Mouse (Mus musculus) B cell, adult 67 days (primary cell): Measurements from ENCODE around the gene Eif3c. TPM values are rescaled to one million over a fixed set of nuclear protein-coding genes. Genes with fewer than 3 reads are reported as not detected.

Experiments used
- total RNA-seq, 2 experiments: library from RNA; stranded (reverse); gene quantifications; 4 replicates each; pipeline ENCODE4 v1.2.4; 2023

The Eif3c gene
- total RNA-seq: 100 to 1,000 TPM; 152 to 156 TPM

DNA sequence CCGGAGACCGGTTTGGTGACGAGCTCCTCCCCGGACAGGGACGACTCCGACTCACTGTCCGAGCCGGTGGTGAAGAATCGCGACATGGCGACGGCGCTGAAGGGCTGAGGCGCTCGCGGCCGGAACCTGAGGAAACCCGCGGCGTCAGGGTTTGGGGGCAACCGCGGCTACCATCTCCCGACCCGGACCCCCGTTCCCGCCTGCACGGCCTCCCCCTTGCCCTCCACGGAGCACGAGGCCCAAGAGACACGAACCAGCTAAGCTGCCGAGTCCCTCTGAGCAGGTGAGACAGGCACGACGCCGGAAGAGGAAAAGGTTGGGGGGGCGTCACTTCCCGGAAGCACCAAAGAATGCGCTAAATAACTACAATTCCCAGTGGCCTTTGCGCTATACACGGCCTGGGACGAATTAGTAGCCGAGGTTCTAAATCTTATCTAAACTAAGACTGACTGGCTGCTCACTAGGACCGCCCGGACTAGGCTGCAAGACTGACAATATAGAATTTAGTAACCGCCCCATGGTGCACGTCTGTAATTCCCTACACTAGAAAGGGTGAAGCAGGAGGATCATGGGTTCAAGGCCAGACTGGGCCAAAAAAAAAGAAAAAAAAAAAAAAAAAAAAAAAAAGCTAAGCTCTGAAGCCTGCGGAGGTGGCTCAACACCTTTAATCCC lies at the start of gene Eif3c:
Gene Eif3c, minus strand, starts transcription at position 318 of the 672 bp plus-strand sequence.

GRCm38 (mm10) chr7:126594862-126595561 lies 28.8 kb upstream of the Eif3c start, which contains the start of gene Il27:
Gene Il27, minus strand, starts transcription at chr7:126594941.

DNA sequence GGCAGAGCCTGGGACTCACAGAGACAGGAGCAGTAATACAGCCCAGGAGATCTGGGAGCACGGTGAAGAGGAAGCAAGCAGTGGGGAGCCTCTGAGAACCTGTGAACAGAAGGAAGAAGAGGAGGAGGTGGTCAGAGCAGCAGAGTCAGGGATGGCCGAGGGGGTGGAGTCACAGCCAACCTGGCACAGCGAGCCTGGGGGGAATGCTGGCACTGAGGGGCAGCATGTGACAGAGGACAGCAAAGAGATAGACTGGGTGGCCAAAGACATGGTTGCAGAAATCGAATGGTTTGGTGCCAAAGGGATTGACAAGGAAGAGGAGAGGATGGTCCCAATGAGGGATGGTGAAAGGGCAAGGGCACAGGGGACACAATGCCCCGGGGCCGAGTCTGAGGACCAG lies 19.5 kb upstream of the Eif3c start, which contains the start of gene Cln3:
Gene Cln3, minus strand, starts transcription at position 101 of the 400 bp plus-strand sequence.

DNA sequence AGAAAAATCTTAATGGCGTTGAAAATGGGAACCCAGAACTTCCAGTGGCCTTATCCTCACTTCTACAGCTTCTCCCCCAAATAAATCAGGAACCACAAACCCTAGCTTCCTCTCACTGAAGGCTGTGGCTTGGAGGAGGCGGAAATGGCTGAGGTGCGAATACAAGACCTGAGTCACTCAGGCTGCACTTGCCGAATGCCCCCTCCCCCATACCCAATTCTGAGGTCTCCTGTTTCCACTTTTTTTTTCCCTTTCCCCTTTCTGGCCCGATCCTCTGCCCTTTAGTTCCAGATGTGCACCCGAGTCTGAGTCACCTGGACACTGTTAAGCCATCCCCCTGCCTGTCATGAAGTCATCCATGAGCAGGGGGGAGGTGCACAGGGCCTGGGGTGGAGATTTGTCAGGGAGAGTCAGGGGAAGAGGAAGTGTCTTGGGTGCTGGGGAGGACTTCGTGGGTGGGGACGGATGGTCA lies 18.3 kb upstream of the Eif3c start, which contains the start of gene Apobr:
Gene Apobr, plus strand, starts transcription at position 437 of the 472 bp plus-strand sequence.

GRCm38 (mm10) chr7:126503273-126503878 lies 62.8 kb downstream of the Eif3c start, which contains the start of gene Atxn2l:
Gene Atxn2l, minus strand, starts transcription at chr7:126503437.

Other genes starting within 250 kb of the Eif3c start
- 1 to 10 TPM; 3.2 to 7.6 TPM for gene Lat, start 196.8 kb downstream of the Eif3c start, total RNA-seq
- 10 to 100 TPM; 61.0 to 76.6 TPM for gene Spns1, start 189.0 kb downstream of the Eif3c start, total RNA-seq
- gene Nfatc2ip, start 169.7 kb downstream of the Eif3c start, total RNA-seq: 10 to 100 TPM; 29.8 to 34.3 TPM
- 1,000 to 10,000 TPM; 1,278 to 1,310 TPM for gene Cd19, start 151.5 kb downstream of the Eif3c start, total RNA-seq
- 100 to 1,000 TPM; 137 to 166 TPM for gene Rabep2, start 137.7 kb downstream of the Eif3c start, total RNA-seq
- gene Atp2a1, start 103.3 kb downstream of the Eif3c start, total RNA-seq: under 1 TPM; 0.26 to 0.42 TPM
- gene Sh2b1, start 91.0 kb downstream of the Eif3c start, total RNA-seq: 10 to 100 TPM; 77.7 to 83.1 TPM
- gene Tufm, start 79.0 kb downstream of the Eif3c start, total RNA-seq: 10 to 100 TPM; 55.4 to 55.7 TPM
- 100 to 1,000 TPM; 228 to 236 TPM for gene Atxn2l, start 63.0 kb downstream of the Eif3c start, total RNA-seq
- gene Apobr, start 18.5 kb upstream of the Eif3c start, total RNA-seq: 1 to 10 TPM; 2.4 to 4.1 TPM
- gene Cln3, start 19.4 kb upstream of the Eif3c start, total RNA-seq: 10 to 100 TPM; 77.3 to 79.4 TPM
- gene Il27, start 28.5 kb upstream of the Eif3c start, total RNA-seq: not detected
- gene Nupr1, start 64.5 kb upstream of the Eif3c start, total RNA-seq: not detected
- gene Sgf29, start 82.9 kb upstream of the Eif3c start, total RNA-seq: 10 to 100 TPM; 71.9 to 77.9 TPM
- gene Sult1a1, start 110.0 kb upstream of the Eif3c start, total RNA-seq: not detected
- gene Bola2, start 129.0 kb upstream of the Eif3c start, total RNA-seq: 10 to 100 TPM; 96.7 to 97.7 TPM
- 1 to 10 TPM; 6.6 to 10.0 TPM for gene Slx1b, start 129.4 kb upstream of the Eif3c start, total RNA-seq
- 1,000 to 10,000 TPM; 1,399 to 1,442 TPM for gene Coro1a, start 141.4 kb upstream of the Eif3c start, total RNA-seq
- 10 to 100 TPM; 44.4 to 44.7 TPM for gene Mapk3, start 193.2 kb upstream of the Eif3c start, total RNA-seq
- gene Gdpd3, start 199.9 kb upstream of the Eif3c start, total RNA-seq: 1 to 10 TPM; 2.8 to 5.7 TPM
- 100 to 1,000 TPM; 274 to 280 TPM for gene Ypel3, start 210.5 kb upstream of the Eif3c start, total RNA-seq
- gene Tbx6, start 215.1 kb upstream of the Eif3c start, total RNA-seq: 10 to 100 TPM; 11.8 to 12.3 TPM
- gene Ppp4c, start 226.1 kb upstream of the Eif3c start, total RNA-seq: 100 to 1,000 TPM; 276 to 290 TPM
- not detected for gene Fam57b, start 231.3 kb upstream of the Eif3c start, total RNA-seq